Mouse (Mus musculus): ENCODE measurements around the gene Jmjd8. TPM values are rescaled to one million over a fixed set of nuclear protein-coding genes. Genes with fewer than 3 reads are reported as not detected.

The Jmjd8 gene
- total and polyA plus RNA-seq, 2 experiments: 25.6 to 75.0 TPM

- under 1% methylated on average over 18 of the region's 18 CpGs for WGBS
- peak; percentile 82 for DNase-seq (ENCODE audit: extremely low read depth, low read depth, low spot score)
Measured at GRCm38 (mm10) chr17:25823452-25823851, 5.2 kb upstream of the Jmjd8 start, which contains the start of gene Wdr24. Gene Wdr24 (plus strand): TSS chr17:25823627.

DNA sequence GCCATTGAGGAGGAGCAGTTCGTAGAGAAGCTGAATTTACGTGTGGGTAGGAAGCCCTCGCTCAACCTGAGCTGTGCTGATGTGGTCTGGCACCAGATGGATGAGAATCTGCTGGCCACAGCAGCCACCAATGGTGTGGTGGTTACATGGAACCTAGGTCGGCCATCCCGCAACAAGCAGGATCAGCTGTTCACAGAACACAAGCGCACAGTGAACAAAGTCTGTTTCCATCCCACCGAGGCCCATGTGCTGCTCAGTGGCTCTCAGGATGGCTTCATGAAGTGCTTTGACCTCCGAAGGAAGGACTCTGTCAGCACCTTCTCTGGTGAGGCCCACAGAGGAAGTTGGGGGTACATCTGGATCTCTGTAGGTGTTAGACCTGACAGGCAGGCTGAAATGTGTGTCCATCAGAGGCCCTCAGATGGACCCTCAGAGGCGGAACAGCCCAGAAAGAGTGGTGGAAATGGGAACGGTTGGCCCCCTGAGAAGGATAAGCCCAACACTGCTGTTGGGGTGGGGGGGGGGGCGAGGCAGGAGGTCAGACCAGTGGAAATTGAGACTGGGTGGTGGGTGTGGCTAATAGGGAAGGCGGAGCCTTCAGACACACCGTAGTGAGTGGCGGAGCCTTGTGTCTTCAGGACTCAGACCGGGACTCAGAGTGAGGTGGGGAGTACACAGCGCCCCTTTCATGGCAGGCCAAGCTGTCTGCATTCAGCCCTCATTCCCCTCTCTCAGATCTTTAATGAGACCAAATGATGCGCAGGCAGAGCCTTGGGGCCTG lies 4.1 kb upstream of the Jmjd8 start:
- H3K79me2 ChIP-seq (ENCODE audit: control insufficient read depth, insufficient read depth, low read length): peaks cover 11% of the 10 kb centered on the region
- no peaks in the 10 kb centered on the region for H3K36me3 ChIP-seq (ENCODE audit: control insufficient read depth, insufficient read depth, low read length)
- DNase-seq (ENCODE audit: extremely low read depth, low read depth, low spot score): no peak
- peak overlapping the region; percentile 64; the same call in 1 of the 2 replicates for H3K9ac ChIP-seq (ENCODE audit: low read depth, low read length)
- peaks cover 3% of the 10 kb centered on the region for H3K27me3 ChIP-seq (ENCODE audit: control insufficient read depth, insufficient read depth, low read length)
- H3K27ac ChIP-seq (replicated peaks; ENCODE audit: insufficient read depth, low read depth, low read length): no peak overlapping the region
- H3K4me1 ChIP-seq (ENCODE audit: control insufficient read depth, insufficient read depth, low read length): peaks cover 13% of the 10 kb centered on the region
- TF ChIP-seq CTCF (IDR thresholded peaks at IDR 0.05; ENCODE audit: low read depth, low read length) (no peak), POLR2A (IDR thresholded peaks at IDR 0.05; ENCODE audit: extremely low read depth, insufficient read depth, low read length) (no peak)
- H3K4me3 ChIP-seq (ENCODE audit: insufficient read depth, low read depth, low read length): peak overlapping the region; percentile 58
- WGBS: 77% methylated on average over 17 of the region's 17 CpGs

More at GRCm38 (mm10) chr17:25823452-25823851, 5.2 kb upstream of the Jmjd8 start, which contains the start of gene Wdr24:
- no peak for TF ChIP-seq POLR2A (IDR thresholded peaks at IDR 0.05; ENCODE audit: extremely low read depth, insufficient read depth, low read length)
- TF ChIP-seq CTCF (IDR thresholded peaks at IDR 0.05; ENCODE audit: low read depth, low read length): no peak
- Histone ChIP-seq H3K27me3 (ENCODE audit: control insufficient read depth, insufficient read depth, low read length) (peaks cover 9% of the 10 kb centered on the region), H3K4me1 (ENCODE audit: control insufficient read depth, insufficient read depth, low read length) (peaks cover 10% of the 10 kb centered on the region), H3K36me3 (ENCODE audit: control insufficient read depth, insufficient read depth, low read length) (no peaks in the 10 kb centered on the region), H3K4me3 (ENCODE audit: insufficient read depth, low read depth, low read length) (peak within 1 kb of the TSS; percentile 58), H3K79me2 (ENCODE audit: control insufficient read depth, insufficient read depth, low read length) (peaks cover 11% of the 10 kb centered on the region), H3K9ac (ENCODE audit: low read depth, low read length) (peak within 1 kb of the TSS; percentile 64), H3K27ac (replicated peaks; ENCODE audit: insufficient read depth, low read depth, low read length) (no peak within 1 kb of the TSS)

- no peak for DNase-seq (ENCODE audit: extremely low read depth, low read depth, low spot score)
- Histone ChIP-seq H3K79me2 (ENCODE audit: control insufficient read depth, insufficient read depth, low read length) (peaks cover 11% of the 10 kb centered on the region), H3K9ac (ENCODE audit: low read depth, low read length) (no peak overlapping the region), H3K27me3 (ENCODE audit: control insufficient read depth, insufficient read depth, low read length) (no peaks in the 10 kb centered on the region), H3K4me1 (ENCODE audit: control insufficient read depth, insufficient read depth, low read length) (peaks cover 16% of the 10 kb centered on the region), H3K27ac (replicated peaks; ENCODE audit: insufficient read depth, low read depth, low read length) (no peak overlapping the region), H3K4me3 (ENCODE audit: insufficient read depth, low read depth, low read length) (no peak overlapping the region), H3K36me3 (ENCODE audit: control insufficient read depth, insufficient read depth, low read length) (0 out of 2 replicates have a peak, but pooled peaks cover 2% of the 10 kb centered on the region)
- 91% methylated on average over 6 of the region's 6 CpGs for WGBS
- no peak for TF ChIP-seq POLR2A (IDR thresholded peaks at IDR 0.05; ENCODE audit: extremely low read depth, insufficient read depth, low read length)
- TF ChIP-seq CTCF (IDR thresholded peaks at IDR 0.05; ENCODE audit: low read depth, low read length): no peak
Measured at GRCm38 (mm10) chr17:25825311-25825710, 3.4 kb upstream of the Jmjd8 start.

DNA sequence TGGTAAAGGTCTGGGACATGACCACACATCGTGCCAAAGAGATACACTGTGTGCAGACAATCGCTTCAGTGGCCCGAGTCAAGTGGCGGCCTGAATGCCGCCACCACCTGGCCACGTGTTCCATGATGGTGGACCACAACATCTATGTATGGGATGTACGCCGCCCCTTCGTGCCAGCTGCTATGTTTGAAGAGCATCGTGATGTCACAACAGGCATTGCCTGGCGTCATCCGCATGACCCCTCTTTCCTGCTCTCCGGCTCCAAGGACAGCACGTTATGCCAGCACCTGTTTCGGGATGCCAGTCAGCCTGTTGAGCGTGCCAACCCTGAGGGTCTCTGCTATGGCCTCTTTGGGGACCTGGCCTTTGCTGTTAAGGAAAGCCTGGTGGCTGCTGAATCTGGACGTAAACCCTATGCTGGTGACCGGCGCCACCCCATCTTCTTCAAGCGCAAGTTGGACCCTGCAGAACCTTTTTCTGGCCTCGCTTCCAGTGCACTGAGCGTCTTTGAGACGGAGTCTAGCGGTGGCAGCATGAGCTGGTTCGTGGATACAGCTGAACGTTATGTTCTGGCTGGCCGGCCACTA lies 2.6 kb upstream of the Jmjd8 start:
- 97% methylated on average over 27 of the region's 27 CpGs for WGBS
- TF ChIP-seq CTCF (IDR thresholded peaks at IDR 0.05; ENCODE audit: low read depth, low read length): no peak
- no peak for TF ChIP-seq POLR2A (IDR thresholded peaks at IDR 0.05; ENCODE audit: extremely low read depth, insufficient read depth, low read length)
- Histone ChIP-seq H3K27ac (replicated peaks; ENCODE audit: insufficient read depth, low read depth, low read length) (no peak overlapping the region), H3K4me1 (ENCODE audit: control insufficient read depth, insufficient read depth, low read length) (peaks cover 22% of the 10 kb centered on the region), H3K27me3 (ENCODE audit: control insufficient read depth, insufficient read depth, low read length) (no peaks in the 10 kb centered on the region), H3K36me3 (ENCODE audit: control insufficient read depth, insufficient read depth, low read length) (0 out of 2 replicates have a peak, but pooled peaks cover 4% of the 10 kb centered on the region), H3K4me3 (ENCODE audit: insufficient read depth, low read depth, low read length) (no peak overlapping the region), H3K9ac (ENCODE audit: low read depth, low read length) (no peak overlapping the region), H3K79me2 (ENCODE audit: control insufficient read depth, insufficient read depth, low read length) (peaks cover 17% of the 10 kb centered on the region)
- no peak for DNase-seq (ENCODE audit: extremely low read depth, low read depth, low spot score)

DNA sequence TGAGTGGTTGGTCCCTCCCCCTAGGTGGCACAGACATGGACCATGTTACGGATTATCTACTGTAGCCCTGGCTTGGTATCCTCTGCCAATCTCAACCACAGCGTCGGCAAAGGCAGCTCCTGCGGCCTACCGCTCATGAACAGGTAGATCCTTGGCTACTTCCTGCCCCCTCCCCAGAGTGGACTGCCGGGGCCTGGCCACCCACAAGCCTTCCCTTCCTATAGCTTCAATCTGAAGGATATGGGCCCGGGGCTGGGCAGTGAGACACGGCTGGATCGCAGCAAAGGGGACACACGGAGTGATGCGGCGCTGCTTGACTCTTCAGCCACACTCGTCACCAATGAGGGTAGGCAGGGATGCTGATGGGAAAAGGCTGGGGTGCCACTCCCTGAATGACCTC lies 1.7 kb upstream of the Jmjd8 start:
- no peak for DNase-seq (ENCODE audit: extremely low read depth, low read depth, low spot score)

More for the DNA sequence above, 1.7 kb upstream of the Jmjd8 start:
- TF ChIP-seq CTCF (IDR thresholded peaks at IDR 0.05; ENCODE audit: low read depth, low read length) (no peak), POLR2A (IDR thresholded peaks at IDR 0.05; ENCODE audit: extremely low read depth, insufficient read depth, low read length) (no peak)
- Histone ChIP-seq H3K79me2 (ENCODE audit: control insufficient read depth, insufficient read depth, low read length) (peaks cover 25% of the 10 kb centered on the region), H3K9ac (ENCODE audit: low read depth, low read length) (no peak overlapping the region), H3K27ac (replicated peaks; ENCODE audit: insufficient read depth, low read depth, low read length) (no peak overlapping the region), H3K36me3 (ENCODE audit: control insufficient read depth, insufficient read depth, low read length) (0 out of 2 replicates have a peak, but pooled peaks cover 4% of the 10 kb centered on the region), H3K4me3 (ENCODE audit: insufficient read depth, low read depth, low read length) (no peak overlapping the region), H3K27me3 (ENCODE audit: control insufficient read depth, insufficient read depth, low read length) (no peaks in the 10 kb centered on the region), H3K4me1 (ENCODE audit: control insufficient read depth, insufficient read depth, low read length) (peaks cover 31% of the 10 kb centered on the region)
- WGBS: 96% methylated on average over 13 of the region's 13 CpGs
